Mouse (Mus musculus): ENCODE measurements around the gene Sipa1l3.

DNA sequence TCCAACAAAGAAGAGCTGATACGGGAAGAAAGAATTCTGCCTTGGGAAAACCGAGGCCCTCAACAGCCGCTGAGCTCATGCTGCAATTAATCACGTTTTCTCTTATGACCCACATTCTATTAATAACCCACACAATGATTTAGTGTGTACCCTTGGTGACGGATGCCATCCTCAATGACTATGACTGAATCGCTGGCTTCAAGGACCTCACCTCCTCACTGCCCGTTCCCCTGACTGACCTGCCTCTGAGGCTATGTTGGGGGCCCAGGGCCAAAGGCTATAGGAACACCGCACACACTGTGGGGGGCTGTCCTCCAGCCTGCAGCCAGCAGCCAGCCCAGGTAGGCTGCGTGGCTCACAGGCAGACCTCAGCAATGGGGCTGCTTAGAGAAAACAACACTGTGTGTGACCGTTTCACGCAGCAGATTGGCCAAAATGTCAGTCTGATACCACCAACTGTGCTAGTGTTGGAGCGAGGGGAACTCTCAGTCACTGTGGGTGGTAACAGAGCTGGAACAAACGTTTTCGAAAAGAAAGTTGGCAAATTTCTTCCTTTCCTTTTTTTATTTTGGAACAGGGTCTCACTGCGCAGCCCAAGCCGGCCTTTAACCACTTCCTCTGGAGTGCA lies 79.7 kb downstream of the Sipa1l3 start:
- TF ChIP-seq POLR2A (IDR thresholded peaks at IDR 0.05; ENCODE audit: extremely low read depth, insufficient read depth, low read length) (no peak), CTCF (IDR thresholded peaks at IDR 0.05; ENCODE audit: extremely low read depth, insufficient read depth, low read length) (no peak)

Data from cortical plate, adult 2 months (tissue).